Mouse (Mus musculus) CD4-positive, CD25-positive, alpha-beta regulatory T cell, adult 2 months (primary cell): Measurements from ENCODE around the gene Slc9b1.

Experiments
- DNase-seq: peaks from one replicate; pipeline ENCODE4 v3.0.0-alpha.2; 2012; ENCODE audit warnings: low read depth, low spot score

Slc9b1 gene

GRCm38 (mm10) chr3:135347739-135348264 is at the start of gene Slc9b1:
Gene Slc9b1, plus strand, starts transcription at chr3:135348029.
- no peak for DNase-seq

GRCm38 (mm10) chr3:135298560-135298959 is 49.3 kb upstream of the Slc9b1 start:
- DNase-seq: peak; percentile 39

- DNase-seq: no peak
Measured at GRCm38 (mm10) chr3:135300081-135300480, 47.7 kb upstream of the Slc9b1 start.

- no peak for DNase-seq
Measured at GRCm38 (mm10) chr3:135304060-135304459, 43.8 kb upstream of the Slc9b1 start.

GRCm38 (mm10) chr3:135304566-135304965 is 43.3 kb upstream of the Slc9b1 start:
- no peak for DNase-seq

- peak; percentile 88 for DNase-seq
Measured at GRCm38 (mm10) chr3:135307411-135308259, 40.2 kb upstream of the Slc9b1 start, which contains the start of gene Slc9b2. Gene Slc9b2, plus strand, starts transcription at chr3:135307700.

GRCm38 (mm10) chr3:135312916-135313491 is 34.8 kb upstream of the Slc9b1 start:
- no peak for DNase-seq

GRCm38 (mm10) chr3:135313727-135314126 is 34.1 kb upstream of the Slc9b1 start:
- DNase-seq: no peak

- DNase-seq: no peak
Measured at GRCm38 (mm10) chr3:135314811-135315210, 33.0 kb upstream of the Slc9b1 start.

GRCm38 (mm10) chr3:135315720-135316425 is 32.0 kb upstream of the Slc9b1 start:
- DNase-seq: no peak

GRCm38 (mm10) chr3:135318331-135318730 is 29.5 kb upstream of the Slc9b1 start:
- DNase-seq: no peak

- peak; percentile 64 for DNase-seq
Measured at GRCm38 (mm10) chr3:135324354-135324753, 23.5 kb upstream of the Slc9b1 start.

- DNase-seq: no peak
Measured at GRCm38 (mm10) chr3:135327176-135327575, 20.7 kb upstream of the Slc9b1 start.

- peak; percentile 65 for DNase-seq
Measured at GRCm38 (mm10) chr3:135327601-135328000, 20.2 kb upstream of the Slc9b1 start.

- DNase-seq: peak; percentile 84
Measured at GRCm38 (mm10) chr3:135328560-135328959, 19.3 kb upstream of the Slc9b1 start.

- no peak for DNase-seq
Measured at GRCm38 (mm10) chr3:135332691-135333090, 15.1 kb upstream of the Slc9b1 start.

GRCm38 (mm10) chr3:135333763-135334162 is 14.1 kb upstream of the Slc9b1 start:
- DNase-seq: no peak

- DNase-seq: no peak
Measured at GRCm38 (mm10) chr3:135349022-135349421, 1.2 kb downstream of the Slc9b1 start.

- no peak for DNase-seq
Measured at GRCm38 (mm10) chr3:135351857-135352256, 4.0 kb downstream of the Slc9b1 start.

- DNase-seq: no peak
Measured at GRCm38 (mm10) chr3:135357394-135357793, 9.6 kb downstream of the Slc9b1 start.

GRCm38 (mm10) chr3:135375836-135376235 is 28.0 kb downstream of the Slc9b1 start:
- DNase-seq: no peak

- no peak for DNase-seq
Measured at GRCm38 (mm10) chr3:135377445-135377844, 29.6 kb downstream of the Slc9b1 start.
